Mouse (Mus musculus) CD4-positive helper T cell, adult 2 months (primary cell): ENCODE results near the gene Grin2c.

Source experiments
- DNase-seq: peaks from one replicate; pipeline ENCODE4 v3.0.0-alpha.2; 2012; ENCODE audit warnings: low read depth, missing footprints, low spot score

Grin2c gene

DNA sequence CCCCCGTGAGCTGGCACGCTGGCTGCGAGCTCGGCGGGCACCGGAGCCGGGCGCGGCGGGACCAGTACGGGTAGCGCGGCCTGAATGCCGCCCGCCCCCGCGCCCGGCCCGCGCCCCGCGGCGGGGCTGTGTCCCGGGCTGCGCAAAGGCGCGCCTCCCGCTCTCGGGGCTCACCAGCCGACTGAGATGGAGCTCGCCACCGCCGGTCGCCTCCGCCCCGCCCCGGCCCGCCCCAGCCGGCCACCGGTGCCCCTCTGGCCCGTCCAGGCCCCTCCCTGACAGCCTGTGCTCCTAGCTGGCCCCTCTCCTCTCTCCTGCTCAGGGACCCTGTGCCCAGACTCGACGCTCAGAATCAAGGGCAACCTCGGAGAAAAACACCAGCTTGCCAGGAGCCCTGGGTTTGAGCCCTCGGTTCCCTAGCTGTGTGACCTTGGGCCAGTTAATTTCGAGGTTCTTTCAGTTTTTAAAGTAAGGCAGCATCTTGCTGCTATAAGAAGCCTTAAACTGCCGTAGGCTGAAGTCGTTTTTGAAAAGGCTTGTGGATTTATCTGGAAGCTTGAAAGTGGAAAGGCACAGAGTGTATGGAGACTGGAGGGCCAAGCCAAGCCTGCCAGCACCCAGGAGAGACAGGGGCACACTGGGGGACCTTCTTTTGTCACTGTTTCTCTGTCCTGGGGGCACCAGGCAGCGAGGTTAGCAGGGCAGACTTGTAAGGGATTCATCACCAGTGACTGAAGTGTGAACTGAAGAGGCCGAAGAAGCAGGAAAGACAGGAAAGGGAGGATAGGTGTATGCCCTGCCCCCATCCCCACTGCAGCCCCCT lies at the start of gene Grin2c:
TSS of gene Grin2c (minus strand) at position 183 of the 823 bp plus-strand sequence.
- no peak for DNase-seq

DNA sequence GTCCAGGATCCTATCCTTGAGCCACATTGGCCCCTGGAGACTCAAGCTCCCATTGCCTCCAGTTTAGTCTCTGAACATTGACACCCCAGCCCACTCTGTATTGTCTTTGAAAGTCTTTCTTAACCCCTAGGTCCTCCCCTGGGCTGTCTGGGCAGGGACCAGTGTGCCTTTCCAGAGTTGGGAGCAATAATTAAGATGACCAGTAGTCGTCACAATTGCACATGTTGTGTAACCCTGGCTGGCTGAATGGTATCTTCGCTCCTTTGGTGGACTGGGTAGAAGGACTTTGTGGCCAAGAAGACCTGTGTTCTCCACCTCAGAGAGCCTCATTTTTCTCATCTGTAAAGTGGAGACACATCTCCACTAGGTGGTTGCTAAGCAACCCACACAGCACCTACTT lies 47.2 kb upstream of the Grin2c start:
- DNase-seq, result no peak

DNA sequence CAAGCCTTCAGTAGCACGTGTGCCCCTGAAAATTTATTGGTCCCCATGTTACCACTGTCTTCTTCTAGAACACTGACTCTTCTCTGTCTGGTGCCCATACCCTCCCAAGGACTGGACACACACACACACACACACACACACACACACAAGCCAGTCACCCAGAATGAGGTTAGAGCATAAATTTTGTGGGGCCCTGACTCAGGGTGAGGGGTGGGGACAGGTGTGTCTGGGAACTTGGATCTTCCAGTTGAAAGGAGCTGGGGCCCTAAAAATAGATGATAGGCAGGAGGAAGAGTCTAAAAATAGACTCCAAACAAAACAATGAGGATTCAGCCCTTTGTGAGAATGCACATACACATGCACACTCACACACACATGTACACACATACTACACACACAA lies 41.7 kb upstream of the Grin2c start:
- DNase-seq, result no peak

DNA sequence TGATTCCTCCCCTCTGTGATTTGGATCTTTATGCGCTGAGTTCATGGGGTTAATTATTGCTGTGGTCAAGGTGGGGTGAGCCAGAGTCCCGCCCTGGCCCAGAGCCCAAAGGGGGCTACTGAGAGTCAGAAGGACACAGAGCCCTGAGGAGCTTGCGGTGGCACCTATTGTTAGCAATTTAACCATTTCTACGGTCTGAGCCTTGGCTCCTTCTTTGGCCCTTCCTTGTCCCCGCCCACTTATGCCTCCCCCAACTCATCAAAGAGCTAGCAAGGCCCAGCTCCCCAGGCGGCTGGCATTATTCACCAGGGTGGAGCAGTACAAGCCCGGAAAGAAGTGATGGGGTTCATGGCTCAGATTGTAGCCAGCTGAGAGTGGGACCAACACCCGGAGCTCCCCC lies 39.8 kb upstream of the Grin2c start, which contains the start of gene Otop2:
TSS of gene Otop2 (plus strand) at position 301 of the 400 bp plus-strand sequence.
- no peak for DNase-seq

DNA sequence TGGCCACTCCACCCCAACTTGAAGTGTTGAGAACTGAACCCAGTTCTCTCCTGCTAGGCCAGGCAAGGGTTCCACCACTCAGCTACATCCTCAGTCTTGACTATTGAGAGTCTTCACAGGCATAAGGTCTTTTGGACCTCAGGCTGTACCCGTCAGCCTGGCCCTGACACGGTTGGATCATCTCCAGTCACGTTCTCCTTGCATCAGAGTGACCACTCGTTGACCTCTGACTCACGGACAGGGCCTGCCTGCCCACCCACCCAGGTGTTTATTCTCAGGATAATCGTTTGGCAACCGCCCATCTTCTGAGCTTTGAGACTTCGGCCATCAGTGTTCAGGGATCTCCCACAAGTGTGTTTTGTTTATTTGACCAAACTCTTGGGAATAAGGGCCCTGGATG lies 36.1 kb upstream of the Grin2c start:
- no peak for DNase-seq

DNA sequence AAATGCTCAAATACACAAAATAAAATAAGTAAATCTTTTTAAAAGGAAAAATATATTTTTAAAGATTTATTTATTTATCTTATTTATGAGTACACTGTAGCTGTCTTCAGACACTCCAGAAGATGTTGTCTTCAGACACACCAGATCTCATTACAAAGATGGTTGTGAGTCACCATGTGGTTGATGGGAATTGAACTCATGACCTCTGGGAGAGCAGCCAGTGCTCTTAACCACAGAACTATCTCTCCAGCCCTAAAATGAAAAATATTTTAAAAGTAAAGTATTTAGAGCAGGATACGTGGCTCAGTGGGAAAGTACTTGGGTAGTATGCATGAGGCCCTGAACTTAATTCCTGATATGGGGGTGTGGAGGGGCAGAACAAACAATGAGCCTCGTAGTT lies 34.3 kb upstream of the Grin2c start:
- no peak for DNase-seq

DNA sequence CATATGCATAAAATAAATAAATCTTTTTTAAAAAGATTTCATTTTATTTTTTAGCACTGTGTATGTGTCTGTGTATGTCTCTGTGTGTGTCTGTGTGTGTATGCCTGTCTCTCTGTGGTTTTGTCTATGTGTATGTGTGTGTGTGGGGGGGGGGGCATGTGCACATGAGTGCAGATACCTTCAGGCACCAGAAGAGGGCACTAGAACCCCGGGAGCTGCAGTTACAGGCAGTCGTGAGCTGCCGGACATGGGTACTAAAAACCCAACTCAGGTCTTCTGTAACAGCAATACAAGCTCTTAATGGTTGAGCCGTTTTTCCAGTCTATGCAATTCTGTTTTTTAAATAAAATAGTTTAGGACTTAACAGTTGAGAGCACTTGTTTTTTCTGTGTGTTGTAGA lies 33.7 kb upstream of the Grin2c start:
- no peak for DNase-seq

DNA sequence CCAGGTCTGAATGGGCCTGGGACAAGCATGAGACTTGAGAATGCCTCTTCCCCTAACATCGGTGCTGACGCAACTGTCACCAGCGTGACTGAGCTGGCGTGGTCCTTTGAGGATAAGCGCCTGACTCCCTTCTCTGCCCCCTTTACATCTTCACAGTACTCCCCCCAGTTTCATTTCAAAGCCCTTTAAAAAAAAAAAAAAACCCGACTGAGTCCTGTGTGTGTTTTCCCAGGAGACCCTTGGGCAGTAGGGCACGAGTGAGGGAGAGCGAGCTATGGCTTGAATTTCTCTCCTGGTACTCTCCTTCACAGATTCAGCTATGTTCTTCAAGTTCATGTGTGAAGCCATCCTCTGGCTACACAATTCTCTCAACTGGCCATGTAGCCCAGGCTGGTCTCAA lies 31.1 kb upstream of the Grin2c start:
- DNase-seq, result no peak

DNA sequence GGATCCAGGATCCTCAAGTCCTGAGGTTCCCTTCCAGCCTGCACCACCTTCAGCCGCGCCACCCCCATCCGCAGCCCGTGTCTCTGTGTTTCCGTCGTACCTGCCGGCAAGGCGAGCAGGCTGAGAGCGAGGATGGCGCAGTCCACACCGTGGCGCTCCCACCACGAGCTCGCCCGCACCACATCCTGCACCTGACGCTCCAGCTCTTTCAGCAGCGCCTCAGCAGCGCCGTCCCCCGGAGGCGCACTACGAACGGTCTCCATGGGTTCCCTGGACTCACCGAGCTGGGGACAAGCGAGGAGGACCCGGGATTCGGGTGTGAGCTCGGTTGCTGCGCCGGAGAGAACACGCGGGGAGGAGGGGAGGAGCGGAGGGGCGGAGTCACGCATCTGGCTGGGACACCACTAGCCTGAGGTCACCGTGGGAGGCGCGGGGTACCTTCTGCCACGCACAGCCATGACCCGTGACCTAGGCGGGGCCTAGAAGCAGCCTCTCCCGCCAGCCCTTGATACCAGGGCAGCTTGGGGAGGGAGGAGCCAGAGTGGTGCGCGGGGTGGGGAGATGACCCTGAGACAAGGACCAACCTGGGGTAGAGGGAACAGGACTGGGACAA lies 30.3 kb upstream of the Grin2c start, which contains the start of gene Fads6:
TSS of gene Fads6 (minus strand) at position 450 of the 613 bp plus-strand sequence.
- DNase-seq, result peak; percentile 84

DNA sequence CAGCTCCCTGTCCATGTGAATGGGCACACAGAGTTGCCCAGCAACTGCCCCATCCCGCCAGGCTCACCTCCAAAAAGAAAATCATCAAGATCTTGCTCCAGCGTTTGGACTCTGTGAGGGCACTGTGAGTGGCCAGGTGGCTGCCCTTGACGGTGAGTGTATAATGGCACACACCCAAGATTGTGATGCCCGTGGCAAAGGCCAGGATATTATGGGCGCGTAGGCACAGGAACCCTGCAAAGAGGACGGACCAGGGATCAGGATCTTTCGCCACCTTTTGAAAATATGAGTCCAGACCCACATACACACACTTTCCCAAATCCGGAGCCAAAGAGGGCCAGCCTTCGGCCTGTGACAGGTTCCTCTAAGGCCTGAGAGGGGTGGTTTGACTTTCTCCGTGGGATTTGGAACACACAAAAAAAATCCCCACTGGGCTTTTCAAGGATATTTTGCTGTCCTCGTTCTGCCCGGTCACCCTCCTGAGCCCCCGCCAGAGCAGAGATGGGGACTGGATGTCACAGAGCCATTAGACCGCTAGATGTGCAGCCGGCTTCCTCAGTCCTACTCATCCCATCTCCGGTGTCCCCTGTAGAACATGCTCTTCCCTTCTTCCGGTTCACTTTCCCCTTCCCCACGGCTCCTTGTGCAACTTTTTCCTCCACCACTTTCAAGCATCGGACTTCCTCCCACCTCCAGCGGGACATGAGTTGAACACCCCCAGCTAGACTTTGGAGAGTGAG lies 29.6 kb upstream of the Grin2c start:
- no peak for DNase-seq

DNA sequence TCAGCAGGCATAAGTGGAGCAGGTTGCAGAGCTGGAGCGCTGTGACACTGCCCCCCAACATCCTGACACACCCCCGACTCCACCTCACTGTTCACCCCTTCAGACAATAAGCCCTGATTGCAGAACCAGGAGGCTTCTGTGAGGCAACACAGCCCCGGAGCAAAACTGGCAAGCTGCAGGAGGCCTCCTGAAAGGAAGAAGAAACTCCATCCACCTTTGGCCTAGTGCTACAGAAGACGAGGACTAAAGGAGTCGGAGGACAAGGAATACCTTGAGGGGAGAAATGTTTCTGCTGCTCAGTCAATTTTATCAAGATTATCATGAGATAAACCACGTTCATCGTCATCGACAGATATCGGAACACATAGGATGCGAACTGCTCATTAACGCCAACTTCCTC lies 28.9 kb upstream of the Grin2c start:
- no peak for DNase-seq

DNA sequence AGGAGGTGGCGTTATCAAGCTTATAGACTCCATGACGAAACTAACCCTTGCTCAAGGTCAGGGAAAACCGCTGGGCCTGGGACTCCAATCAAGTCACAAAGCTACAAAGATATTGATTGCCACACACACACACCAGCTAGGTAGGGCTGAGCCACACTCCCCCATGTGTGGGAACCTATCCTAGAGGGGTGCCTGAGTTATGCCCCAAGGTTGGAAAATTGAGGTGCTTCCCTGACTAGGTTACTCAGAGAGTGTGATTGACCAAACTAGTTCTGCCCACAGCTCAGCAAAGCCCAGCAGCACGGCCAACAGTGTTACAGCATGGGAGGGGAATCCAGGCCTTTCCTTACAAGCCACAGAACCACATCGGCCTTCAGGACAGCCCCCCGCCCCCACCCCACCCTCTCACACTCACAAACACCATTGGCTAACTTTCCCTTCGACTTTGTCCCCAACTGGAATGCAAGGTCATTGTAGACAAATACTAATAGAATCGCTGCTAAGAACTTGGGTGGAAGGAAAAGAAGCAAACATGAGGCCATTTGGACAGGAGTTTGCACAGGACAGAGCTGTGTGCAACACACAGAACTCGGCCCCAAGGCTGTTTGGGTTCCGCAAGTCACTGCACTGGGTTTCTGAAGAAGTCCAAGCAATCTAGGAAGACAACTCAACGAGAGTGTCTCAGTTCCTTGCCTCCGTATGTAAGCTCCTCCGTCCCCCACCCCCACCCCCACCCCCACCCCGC lies 25.8 kb upstream of the Grin2c start:
- no peak for DNase-seq

DNA sequence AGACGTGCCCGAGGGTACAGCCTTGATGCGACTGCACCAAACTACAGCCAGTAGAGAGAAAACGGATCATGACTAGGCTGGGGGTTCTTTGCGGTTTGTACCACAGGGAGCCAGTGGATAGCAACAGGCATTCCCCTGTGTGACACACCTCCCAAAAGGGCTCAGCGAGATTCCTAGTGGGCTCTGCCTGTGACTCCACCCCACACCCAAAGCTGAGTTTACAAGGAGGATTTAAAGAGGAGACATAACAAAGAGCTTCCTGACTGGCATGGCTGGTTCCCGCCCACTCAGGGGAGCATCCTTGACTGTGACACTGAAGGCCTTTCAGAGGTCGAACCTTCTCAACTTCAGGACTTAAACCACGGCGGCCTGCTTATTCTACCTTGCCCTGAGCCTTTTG lies 24.5 kb upstream of the Grin2c start:
- DNase-seq, result no peak

DNA sequence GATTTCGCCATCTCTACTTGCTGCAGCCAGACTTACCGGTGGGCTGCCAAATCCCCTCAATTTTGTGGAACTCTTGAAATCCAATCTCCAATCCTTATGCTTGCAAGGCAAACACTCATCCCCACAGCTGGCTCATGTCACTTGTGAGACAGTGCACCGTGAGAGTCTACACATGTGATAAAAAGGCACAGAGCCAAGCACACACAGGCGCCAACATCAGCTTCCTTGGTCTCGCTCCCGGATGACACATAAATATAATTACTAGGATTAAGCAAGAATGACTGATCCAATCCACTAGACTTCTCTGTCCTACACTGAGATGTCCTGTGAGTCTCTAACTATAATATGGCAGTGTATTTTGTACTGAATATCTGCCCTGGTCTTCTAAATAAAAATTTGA lies 23.9 kb upstream of the Grin2c start:
- DNase-seq, result no peak

DNA sequence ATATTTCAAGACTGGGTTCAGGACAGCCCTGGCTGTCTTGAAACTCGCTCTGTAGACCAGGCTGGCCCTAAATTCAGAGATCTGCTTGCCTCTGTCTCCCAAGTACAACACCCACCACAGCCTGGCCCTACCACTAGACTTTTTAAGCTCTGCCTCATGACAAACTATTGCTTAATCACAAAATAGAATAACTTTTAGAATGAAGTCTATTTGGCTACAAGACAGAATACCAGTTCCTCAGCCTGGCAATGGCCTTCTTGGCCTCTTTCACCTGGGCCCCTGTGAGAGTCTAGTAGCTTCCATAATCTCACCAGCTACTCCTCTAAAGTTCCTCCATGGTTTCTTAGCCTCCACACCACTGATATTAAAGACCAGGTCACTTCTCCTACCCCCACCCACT lies 23.3 kb upstream of the Grin2c start:
- no peak for DNase-seq

DNA sequence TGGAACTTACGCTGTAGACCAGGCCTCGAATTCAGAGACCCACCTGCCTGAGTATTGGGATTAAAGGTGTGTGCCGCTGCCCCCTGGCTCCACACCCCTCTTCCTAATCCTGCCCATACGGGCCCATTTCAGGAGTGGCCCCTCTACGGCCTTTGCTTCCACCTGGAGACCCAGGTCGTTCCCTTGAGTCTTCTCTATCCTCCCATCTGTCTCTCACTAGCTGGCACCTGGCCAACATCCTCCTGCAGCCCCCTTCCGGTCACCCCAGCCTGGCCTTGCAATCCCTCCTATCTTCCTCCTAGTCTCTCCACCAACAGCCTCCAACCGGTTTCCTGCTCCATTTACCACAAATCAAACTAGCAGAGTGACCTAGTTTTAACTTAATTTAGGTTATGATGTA lies 22.8 kb upstream of the Grin2c start:
- DNase-seq, result no peak

DNA sequence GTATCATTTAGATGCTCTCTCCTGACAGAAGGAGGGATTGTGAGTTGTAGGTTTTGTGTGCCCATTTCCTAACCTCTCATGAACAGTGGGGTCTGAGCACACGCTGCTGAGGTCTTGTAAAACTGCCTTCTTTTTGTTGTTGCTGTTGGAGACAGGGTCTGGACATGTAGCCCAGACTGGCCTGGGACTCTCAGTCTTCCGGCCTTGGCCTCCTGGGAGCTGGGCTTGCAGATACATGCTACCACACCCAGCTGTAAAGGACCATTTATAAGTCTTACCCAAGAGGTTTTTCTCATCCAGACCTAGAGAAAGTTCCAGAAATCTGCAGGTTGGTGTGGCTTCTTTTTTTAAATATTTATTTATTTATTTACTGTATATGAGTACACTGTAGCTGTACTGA lies 21.3 kb upstream of the Grin2c start:
- DNase-seq, result no peak

DNA sequence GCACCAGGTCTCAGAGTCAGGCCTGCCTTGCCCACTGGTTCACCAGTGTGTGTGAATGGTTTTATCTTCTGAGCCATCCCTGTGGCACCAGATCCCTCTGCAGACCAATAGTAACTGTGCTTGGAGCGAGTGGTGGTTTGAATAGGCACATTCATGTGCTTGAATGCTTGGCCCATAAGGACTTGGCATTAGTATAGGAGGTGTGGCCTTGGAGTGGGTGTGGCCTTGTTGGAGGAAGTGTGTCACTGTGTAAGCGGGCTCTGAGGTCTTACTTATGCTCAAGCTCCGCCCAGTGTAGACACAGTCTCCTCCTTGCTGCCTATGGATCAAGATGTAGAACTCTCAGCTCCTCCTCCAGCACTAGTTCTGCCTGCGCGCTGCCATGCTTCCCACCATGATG lies 20.3 kb upstream of the Grin2c start:
- DNase-seq, result no peak

DNA sequence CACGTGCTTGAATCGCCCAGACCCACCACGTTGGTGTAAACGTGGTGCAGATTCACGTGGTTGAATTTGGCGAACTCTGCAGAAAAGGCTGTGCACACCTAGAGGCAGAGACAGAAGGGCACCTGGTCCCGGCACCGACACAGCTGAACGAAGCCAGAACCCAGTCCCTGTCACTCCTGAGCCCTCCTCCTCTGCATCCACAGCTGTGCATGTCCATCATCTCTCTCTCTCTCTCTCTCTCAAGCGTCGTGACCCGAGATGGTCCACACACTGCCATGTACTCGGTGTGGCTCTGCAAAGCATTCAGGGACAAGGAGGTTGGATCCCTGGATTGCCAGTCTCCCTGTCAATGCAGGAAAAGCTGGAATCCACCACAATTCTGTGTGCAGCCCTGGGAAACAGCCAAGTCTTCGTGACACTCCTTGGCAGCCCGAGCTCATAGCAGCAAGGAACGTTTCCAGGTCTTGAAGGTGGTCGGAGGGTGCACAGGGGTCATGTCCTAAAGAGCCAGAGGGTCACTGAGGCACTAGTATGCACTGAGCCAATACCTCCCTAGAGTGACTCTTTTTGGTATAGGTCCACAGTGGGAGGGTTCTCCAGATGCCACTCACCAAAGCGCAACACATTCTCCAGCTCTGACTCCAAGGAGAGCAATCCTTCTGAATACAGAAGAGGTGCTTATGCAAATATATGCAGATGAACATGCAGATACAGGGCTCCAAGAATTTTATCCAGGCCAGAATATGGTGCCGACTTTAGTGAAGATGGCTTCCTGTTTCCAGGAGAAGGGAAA lies 19.4 kb upstream of the Grin2c start:
- DNase-seq, result no peak

DNA sequence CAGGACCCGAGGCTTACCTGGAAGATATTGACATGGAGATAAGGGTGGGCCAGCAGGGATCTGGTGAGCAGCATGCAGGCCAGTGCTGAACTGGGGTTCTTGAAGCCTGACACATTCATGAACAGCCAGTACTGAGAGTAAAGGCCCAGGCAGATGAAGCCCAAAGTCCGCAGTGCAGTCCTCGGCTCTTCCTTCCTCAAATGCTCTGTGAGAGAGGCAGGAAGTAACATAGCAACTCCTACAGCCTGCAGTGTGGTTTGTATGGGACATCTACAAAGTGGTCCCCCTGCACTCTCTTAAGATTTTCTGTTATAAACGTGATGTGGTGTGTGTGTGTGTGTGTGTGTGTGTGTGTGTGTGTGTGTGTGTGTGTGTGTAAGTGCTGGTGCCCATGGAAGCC lies 18.2 kb upstream of the Grin2c start:
- DNase-seq, result no peak
